Mouse (Mus musculus) heart, postnatal 0 days (tissue): ENCODE results near the gene Hist1h4f.

Source experiments
- CTCF ChIP-seq: IDR thresholded peaks from 2 replicates; pipeline ENCODE4 v1.5.1; 2016; ENCODE audit warnings: antibody characterized with exemption, control low read depth, low read depth
- EP300 ChIP-seq: IDR thresholded peaks from 2 replicates; pipeline ENCODE4 v1.6.1; 2016; ENCODE audit warnings: antibody characterized with exemption, low read depth

DNA sequence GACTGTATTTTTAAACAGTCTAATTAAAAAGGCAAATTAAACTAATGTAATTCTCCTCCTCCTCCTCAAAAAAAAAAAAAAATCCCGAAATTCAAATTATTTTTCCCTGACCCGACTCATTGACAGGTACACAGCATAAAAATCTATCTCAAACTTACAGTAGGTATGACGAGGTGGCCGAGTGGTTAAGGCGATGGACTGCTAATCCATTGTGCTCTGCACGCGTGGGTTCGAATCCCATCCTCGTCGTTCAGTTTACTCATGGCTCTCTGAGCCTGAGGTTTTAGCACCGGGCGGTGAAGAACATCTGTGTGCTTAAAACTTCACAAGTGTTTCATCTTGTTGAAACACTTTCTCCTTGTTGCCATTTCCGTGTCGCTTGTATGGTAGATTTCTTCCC, 29.7 kb downstream of the Hist1h4f start:
- TF ChIP-seq EP300, result no peak
- TF ChIP-seq CTCF, result no peak
